Mouse (Mus musculus) megakaryocyte progenitor cell, adult 5-6 weeks (primary cell): ENCODE results near the gene Tshz2. TPM values are rescaled to one million over a fixed set of nuclear protein-coding genes. Genes with fewer than 3 reads are reported as not detected.
A peak's percentile ranks its signal among the peaks of the same experiment; 100 is the strongest.

Experiments
- ATAC-seq: replicated peaks from 2 replicates; pipeline ENCODE4 v1.8.0; 2016; ENCODE audit warnings: mild to moderate bottlenecking, moderate TSS enrichment, inconsistent platforms; ENCODE audit not compliant: poor library complexity
- total RNA-seq, 2 experiments: library from RNA; stranded (forward) in 1 of 2; stranded (reverse) in 1 of 2; fragments of 157-497, 149-512 nt in 1 of 2; fragments of 200-1000 nt in 1 of 2; gene quantifications; 2 replicates each; pipeline versions ENCODE4 v1.2.3 to v1.2.4; 2015 to 2017

The Tshz2 gene
- total RNA-seq, 2 experiments from 2014 or later, result not detected

DNA sequence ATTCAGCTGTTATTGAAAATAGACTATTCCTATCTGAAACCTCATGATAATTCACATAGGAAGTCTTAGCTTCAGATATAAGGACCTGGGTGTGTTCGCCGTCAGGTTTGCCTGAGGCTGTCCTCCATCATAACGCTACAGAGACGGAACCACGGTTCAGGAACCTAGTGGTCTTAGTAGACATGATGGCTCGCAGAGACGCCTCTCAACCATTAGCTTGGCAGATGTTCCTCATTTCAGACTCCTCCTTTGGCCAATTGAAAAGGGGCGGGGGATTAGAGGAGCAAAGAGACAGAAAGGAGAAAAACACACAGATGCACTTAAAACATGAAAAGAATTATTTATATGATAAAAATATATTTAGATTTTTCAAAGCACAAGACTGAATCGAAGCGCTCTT, 445.2 kb downstream of the Tshz2 start:
- ATAC-seq, result no peak

DNA sequence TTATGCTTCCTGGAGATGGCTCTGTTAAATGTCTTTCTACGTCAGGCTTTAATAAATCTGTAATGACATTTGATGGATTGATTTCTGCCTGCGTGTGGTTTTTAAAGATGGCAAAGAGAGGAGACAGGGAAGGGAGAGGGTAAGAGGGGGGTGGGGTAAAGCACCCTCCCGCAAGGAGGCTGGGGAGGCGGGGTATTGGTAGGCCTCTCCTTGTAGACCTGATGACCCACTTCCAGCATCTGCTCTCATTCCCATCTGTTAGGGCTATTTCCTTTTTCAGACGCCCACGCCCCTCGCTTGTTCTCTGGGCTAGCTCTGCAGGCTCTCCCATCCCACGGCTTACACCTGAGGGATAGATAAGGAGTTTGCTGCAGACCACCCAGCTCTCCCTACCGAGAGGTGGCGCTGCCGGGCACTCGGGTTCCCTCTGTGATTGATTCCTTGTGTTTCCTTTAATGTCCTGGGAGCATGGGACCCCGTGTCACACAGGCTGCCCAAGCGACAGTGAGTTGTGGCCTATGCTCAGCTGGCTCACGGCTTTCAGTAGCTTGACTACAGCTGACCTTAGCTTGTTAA, 445.7 kb downstream of the Tshz2 start:
- ATAC-seq, result no peak; the same call in 1 of the 2 replicates

DNA sequence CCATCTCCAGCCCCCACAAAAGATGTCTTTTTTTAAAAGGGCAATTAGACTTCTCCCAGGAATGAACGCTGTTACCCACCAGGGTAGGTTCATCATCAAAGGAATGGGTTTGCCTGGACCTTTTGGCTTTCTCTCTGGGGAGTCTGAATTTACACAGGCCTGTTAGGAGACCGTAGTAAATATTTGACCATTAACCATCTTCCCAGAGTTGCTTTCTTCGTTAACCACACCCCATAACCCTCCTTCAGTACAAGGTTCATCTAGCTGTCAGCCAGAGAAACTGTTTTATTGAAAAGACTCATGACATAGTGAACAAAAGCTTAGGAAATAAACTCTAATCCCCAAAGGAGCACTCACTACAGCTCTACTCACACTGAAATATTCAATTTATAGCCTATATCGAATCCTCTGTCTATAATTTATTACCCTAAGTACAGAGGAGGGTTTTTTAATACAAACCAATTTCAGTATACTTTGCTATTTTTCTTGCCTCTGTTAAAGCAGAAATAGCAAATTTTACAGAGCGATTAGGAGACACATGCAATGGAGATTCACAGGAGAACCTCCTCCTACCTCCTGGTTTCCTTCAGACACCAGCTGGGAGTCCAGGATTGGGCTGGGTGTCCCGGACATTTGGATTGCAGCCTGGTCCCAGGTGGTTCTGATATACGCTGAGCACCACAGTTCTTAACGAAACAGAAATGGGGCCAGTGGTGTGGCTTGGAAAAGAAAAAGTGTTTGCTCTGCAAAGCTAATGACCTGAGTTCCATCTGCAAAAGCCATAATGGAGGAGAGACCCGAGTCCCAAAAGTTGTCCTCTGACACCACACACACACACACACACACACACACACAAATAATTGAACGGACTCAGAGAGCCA, 459.0 kb downstream of the Tshz2 start:
- no peak for ATAC-seq

DNA sequence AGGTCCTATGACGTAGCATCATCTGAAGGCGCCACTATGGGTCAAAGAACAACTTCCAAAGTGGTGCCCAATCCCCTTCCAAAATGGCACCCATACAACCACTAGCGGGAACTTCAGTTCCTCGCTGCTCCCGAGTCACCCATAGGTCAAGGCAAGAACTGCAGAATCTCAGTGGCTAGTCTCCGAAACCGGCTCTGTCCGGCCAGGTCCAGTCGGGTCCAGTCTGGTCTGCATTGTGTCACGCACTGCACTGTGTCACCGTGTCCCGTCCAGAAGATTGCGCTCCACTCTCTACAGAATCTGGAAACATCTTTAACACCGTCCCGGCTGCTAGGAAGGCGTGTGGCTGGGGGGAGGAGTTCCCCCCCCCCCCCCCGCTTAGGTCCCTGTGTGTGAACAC, 461.4 kb downstream of the Tshz2 start:
- no peak for ATAC-seq

DNA sequence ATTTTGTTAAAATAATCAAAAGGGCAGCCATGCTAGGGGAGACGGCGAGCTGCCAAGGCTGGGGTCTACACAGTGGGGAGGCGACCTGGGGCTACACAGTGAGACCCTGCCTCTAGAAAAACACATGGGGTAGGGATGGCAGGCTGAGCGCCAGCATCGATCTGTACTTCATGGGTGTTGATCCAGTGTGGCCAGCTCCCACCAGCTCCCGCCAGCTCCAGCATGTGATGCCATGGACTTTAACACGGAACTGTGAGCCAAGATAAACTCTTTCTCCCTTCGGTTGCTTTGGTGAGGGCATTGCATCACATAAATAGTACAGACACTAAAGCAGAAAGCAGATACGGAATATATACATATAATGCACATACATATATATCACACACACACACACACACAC, 462.1 kb downstream of the Tshz2 start:
- ATAC-seq, result no peak

- peak; percentile 89 for ATAC-seq
Measured at GRCm38 (mm10) chr2:170101132-170101531, 468.3 kb downstream of the Tshz2 start.

- ATAC-seq, result no peak
Measured at GRCm38 (mm10) chr2:170101932-170102331, 469.1 kb downstream of the Tshz2 start.

- ATAC-seq, result no peak
Measured at GRCm38 (mm10) chr2:170103341-170103740, 470.5 kb downstream of the Tshz2 start.

- peak; percentile 68 for ATAC-seq
Measured at GRCm38 (mm10) chr2:170103852-170104251, 471.0 kb downstream of the Tshz2 start.

- ATAC-seq, result no peak
Measured at GRCm38 (mm10) chr2:170104396-170104795, 471.6 kb downstream of the Tshz2 start.

DNA sequence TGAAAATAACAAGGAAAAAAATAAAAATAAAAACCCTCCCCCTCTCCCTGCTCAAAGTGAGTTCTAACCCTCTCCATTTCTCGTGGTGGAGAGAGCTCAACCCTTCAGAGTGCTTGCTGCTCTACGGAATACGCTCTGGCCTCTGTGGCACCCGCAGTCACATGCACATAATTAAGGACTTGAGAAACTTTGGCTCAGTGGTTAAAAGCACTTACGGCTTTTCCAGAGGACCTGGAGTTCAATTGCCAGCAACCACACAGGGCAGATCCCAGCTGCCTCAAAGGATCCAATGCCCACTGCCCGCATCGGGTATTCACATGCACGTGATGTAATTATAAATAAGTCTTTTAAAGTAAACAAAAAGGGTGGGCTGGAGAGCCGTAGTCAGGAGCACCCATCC, 473.2 kb downstream of the Tshz2 start:
- ATAC-seq, result no peak

DNA sequence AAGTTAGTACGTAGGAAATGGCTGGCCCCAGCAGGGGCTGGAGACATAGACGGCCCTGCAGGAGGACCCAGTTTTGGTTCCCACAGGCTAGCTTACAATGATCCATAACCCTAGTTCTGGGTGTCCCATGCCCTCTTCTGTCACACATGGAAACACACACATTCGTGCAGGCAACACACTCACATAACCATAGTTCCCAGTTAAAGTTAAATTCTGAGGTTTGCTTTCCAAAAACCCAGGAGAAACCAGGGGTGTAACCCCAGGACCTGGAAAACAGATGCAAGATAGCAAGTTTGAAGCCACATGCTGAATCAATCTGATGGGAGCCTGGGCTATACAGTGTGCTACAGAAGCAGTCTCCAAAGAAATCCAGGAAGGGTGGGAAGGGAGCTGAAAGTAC, 475.0 kb downstream of the Tshz2 start:
- ATAC-seq, result no peak

GRCm38 (mm10) chr2:170109528-170109927, 476.7 kb downstream of the Tshz2 start:
- ATAC-seq, result no peak

DNA sequence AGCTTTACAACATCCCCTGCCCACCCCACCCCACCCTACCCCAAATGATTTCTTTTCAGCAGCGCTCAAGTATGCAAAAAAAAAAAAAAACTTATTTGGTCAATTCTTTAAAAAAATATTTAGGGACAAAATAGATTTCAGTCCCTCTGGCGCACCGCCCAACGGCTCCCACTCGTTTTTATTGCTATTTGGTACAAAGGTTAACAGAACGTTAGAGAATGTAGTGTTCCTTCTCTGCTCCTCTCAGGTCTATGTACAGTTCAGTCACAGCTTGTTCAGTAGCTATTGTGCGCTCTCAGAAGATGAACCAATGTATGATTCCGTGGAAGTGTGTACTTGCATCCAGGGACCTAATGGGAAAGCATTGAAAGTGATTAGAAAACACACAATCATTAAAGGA, 477.5 kb downstream of the Tshz2 start:
- ATAC-seq, result no peak

GRCm38 (mm10) chr2:170116704-170117281, 484.0 kb downstream of the Tshz2 start:
- ATAC-seq, result peak; percentile 64

DNA sequence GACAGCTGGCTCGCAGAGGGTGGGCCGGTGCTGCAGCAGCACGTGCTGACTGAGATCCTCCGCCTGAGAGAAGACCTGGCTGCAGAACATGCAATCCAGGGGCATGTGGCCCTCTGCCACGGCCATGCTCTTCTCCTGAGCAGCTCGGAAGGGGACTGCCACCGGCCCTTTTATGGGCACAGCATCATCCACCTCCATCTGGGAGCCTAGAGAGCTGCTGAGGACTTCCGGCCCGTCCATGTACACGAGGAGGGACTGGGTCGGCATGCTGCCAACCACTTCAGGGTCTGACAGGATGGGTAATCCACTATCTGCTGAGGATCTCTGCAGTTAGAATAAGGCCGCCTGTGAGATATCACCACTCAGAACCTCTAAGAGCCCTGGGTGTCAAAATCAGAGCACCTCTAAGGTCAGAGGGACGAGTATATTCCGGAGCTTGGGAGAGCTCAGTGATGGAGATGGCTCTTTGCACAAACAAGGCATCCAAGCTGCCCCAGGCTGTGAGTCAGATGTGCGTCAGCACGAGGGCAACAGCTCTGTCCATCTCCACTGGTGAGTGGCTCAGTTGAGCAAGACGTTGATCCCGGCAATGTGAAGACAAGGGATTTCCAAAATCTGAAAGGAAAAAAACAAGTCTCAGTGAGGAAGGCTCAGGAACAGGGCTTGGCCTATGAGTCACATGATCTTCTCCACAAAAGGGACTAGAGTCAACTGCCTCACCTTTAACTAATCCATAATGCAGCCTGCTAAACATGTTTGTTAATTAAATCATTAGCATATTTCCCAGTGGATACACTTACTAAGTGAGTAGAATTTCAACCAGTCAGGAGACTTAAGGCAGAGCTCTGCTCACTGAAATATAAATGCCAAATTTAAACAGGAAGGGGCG, 487.6 kb downstream of the Tshz2 start:
- no peak for ATAC-seq

Other genes starting within 250 kb of the Tshz2 start
- not detected in 2 replicates for gene Gm11011, start 45.3 kb upstream of the Tshz2 start, total RNA-seq (2015)
- not detected in 2 replicates for gene Gm11011, start 45.3 kb upstream of the Tshz2 start, total RNA-seq (2017)